Mouse (Mus musculus): Measurements from ENCODE around the gene Prkrip1.

DNA sequence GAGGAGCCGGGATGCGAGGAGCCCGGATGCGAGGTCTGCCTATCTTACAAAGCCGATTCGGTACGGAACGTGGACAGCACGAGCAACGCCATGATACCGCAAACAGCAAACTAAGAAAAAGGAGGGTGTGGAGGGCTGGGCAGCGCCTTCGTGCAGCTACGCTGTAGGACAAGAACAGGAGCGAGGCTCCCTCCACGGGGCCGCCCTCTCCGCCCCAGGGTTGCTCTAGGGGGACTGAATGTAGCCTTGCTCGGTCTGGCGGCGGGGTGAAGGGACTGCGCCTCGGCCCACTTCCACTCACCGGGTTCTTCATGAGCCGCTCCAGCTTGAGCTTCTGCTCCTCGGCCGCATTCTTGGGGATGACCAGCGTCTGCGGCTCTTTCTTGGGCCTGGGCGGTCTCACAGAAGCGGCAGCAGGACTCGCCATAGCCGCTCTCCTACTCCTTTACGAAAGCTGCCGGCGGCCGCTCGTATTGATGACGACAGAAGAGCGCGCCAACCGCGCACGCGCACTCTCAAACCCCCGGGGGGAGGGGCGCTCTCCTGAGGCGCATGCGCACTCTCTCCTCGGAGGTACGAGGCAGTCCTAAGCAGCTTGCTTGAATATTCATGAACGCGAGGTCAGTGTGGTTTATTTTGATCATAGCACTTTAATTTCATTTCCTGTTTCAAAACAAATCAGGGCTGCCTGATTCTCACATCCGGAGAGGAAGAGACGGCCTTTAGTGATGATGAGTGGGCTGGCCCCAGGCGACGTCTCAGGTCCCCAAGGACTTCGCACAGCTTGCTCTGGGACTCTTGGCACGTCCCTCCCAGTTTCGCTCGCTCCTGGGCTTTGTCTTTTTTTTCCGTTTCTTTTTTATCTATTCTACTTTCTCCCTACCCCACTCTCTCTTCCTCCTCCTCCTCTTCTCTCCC is at the start of gene Prkrip1:
- TF ChIP-seq CTCF (IDR thresholded peaks at IDR 0.05; ENCODE audit: low read depth): no peak
- no peak for TF ChIP-seq EP300 (optimal IDR thresholded peaks at IDR 0.05)
